25 mouse cellular contexts compared by ENCODE assay signal in genomic region chr5:129529571-129529970, GRCm38 (mm10). TPM values are rescaled to one million over a fixed set of nuclear protein-coding genes. Genes with fewer than 3 reads are reported as not detected.
DNase-seq lines count a peak whose midpoint lies in the region; ATAC-seq and TF ChIP-seq lines count a peak whose summit lies in the region.
"Had no signal": no experiment of that assay in that cellular context is flagged by ENCODE, and none has a peak within 500 bp of the region (broad histone marks: within the 10 kb centered on the region; RNA-seq: fewer than 3 reads in every experiment).

No protein-coding gene starts in this region.

- TF ChIP-seq CTCF in gastrocnemius, adult 2 months (IDR thresholded peaks at IDR 0.05), result no peak
- no peak for TF ChIP-seq CTCF in embryonic fibroblast, embryonic 13.5 days (IDR thresholded peaks at IDR 0.05; ENCODE audit: borderline replicate concordance, insufficient read depth, low read length)

- TF ChIP-seq POLR2A in embryonic fibroblast, embryonic 13.5 days (IDR thresholded peaks at IDR 0.05; ENCODE audit: low read depth, low read length), result no peak

- no peak for DNase-seq in gastrocnemius, adult 2 months
- no peak for DNase-seq in gastrocnemius, postnatal 4 days (ENCODE audit: low spot score in 2 of 2)
- peak; percentile 80 for DNase-seq in 3T3-L1 (ENCODE audit: low read depth, low spot score)
- DNase-seq in Muller cell, postnatal 12 days (ENCODE audit: inconsistent ontology term), result peak; percentile 37
- DNase-seq in left cerebral cortex, postnatal 36 days (ENCODE audit: low spot score in 2 of 2), result no peak
- DNase-seq: adrenal gland, adult 8-10 months; adrenal gland, postnatal 14 days; adrenal gland, postnatal 36 days; B cell, adult 2 months; cerebellum, adult 11-12 months; cerebellum, adult 2 months; cerebellum, adult 9-10 months; cerebellum, postnatal 10 days; cerebellum, postnatal 25 days; embryo, embryonic 11 days; forebrain, postnatal 0 days had no signal

- peaks cover 39% of the 10 kb centered on the region for H3K4me1 ChIP-seq in embryonic fibroblast, embryonic 13.5 days (ENCODE audit: control insufficient read depth, insufficient read depth, low read length)
- H3K4me1 ChIP-seq: embryonic facial prominence, embryonic 13.5 days; embryonic facial prominence, embryonic 15.5 days; forebrain, embryonic 13.5 days; forebrain, embryonic 15.5 days had no signal

- intact Hi-C loops in gastrocnemius, adult 2 months (cut with DNase I), result no loop called here
- intact Hi-C loops in left cerebral cortex, postnatal 36 days (cut with DNase I), result no loop called here

- no peak for ATAC-seq in megakaryocyte, adult 5-6 weeks (ENCODE audit: poor library complexity, severe bottlenecking)
- ATAC-seq: activated CD4-positive, CD25-positive, alpha-beta regulatory T cell, adult 4 months; CD4-positive, CD25-positive, alpha-beta regulatory T cell, adult 4 months; forebrain, embryonic 13.5 days; forebrain, embryonic 15.5 days; forebrain, postnatal 0 days; Patski had no signal

- no peak overlapping the region for H3K4me3 ChIP-seq in gastrocnemius, adult 2 months
- H3K4me3 ChIP-seq in embryonic fibroblast, embryonic 13.5 days (ENCODE audit: insufficient read depth, low read length), result no peak overlapping the region
- H3K4me3 ChIP-seq: embryonic facial prominence, embryonic 13.5 days; embryonic facial prominence, embryonic 15.5 days; forebrain, embryonic 13.5 days; forebrain, embryonic 15.5 days had no signal

- H3K27ac ChIP-seq in gastrocnemius, adult 2 months, result peak overlapping the region; percentile 61
- peak overlapping the region; percentile 28; the same call in 1 of the 2 replicates for H3K27ac ChIP-seq in embryonic fibroblast, embryonic 13.5 days (ENCODE audit: insufficient read depth, low read length)
- H3K27ac ChIP-seq: embryonic facial prominence, embryonic 13.5 days; embryonic facial prominence, embryonic 15.5 days; forebrain, embryonic 13.5 days; forebrain, embryonic 15.5 days had no signal

RNA-seq across cellular contexts. Expression of gene Sfswap, which starts 28.6 kb away (rescaled TPM):
- 10 to 100 TPM; 24.5 to 26.3 TPM for total RNA-seq in gastrocnemius, adult 2 months (2021)
- total RNA-seq in gastrocnemius, postnatal 4 days (2021), result 10 to 100 TPM; 60.5 to 74.0 TPM
- 65.4 and 76.7 TPM in 2 replicates for polyA plus RNA-seq in embryonic fibroblast, embryonic 13.5 days (2011; ENCODE audit: insufficient read length, low read depth, missing spikeins)
- 48.3 and 48.8 TPM in 2 replicates for total RNA-seq in megakaryocyte, adult 5-6 weeks (2015)
- 57.6 and 74.0 TPM in 2 replicates for total RNA-seq in megakaryocyte, adult 5-6 weeks (2017)
- 100 to 1,000 TPM in 1 of 2 experiments, 10 to 100 TPM in 1; 69.5 to 115 TPM for total RNA-seq in left cerebral cortex, postnatal 36 days (2021)

RNA-seq across cellular contexts. Expression of gene Mmp17, which starts 54.4 kb away (rescaled TPM):
- total RNA-seq in gastrocnemius, adult 2 months (2021), result under 1 TPM; 0.26 to 0.39 TPM
- 1 to 10 TPM; 1.8 to 2.2 TPM for total RNA-seq in gastrocnemius, postnatal 4 days (2021)
- 4.5 and 5.5 TPM in 2 replicates for polyA plus RNA-seq in embryonic fibroblast, embryonic 13.5 days (2011; ENCODE audit: insufficient read length, low read depth, missing spikeins)
- 0.18 and 0.49 TPM in 2 replicates for total RNA-seq in megakaryocyte, adult 5-6 weeks (2015)
- total RNA-seq in megakaryocyte, adult 5-6 weeks (2017), result 0.04 TPM in 2 replicates
- total RNA-seq in left cerebral cortex, postnatal 36 days (2021), result 100 to 1,000 TPM; 112 to 116 TPM

Comparison
In these comparisons a context has a peak if more than half of its experiments do, and no peak if none do; other contexts are left out.
1. DNase-seq: peak in 3T3-L1 (single experiment) and Muller cell, postnatal 12 days (single experiment); none in gastrocnemius, adult 2 months (single experiment), gastrocnemius, postnatal 4 days (0 of 2) and left cerebral cortex, postnatal 36 days (0 of 2).
2. RNA of gene Mmp17, which starts 54.4 kb away (total RNA-seq): 112 to 116 TPM in left cerebral cortex, postnatal 36 days; 1.8 to 2.2 TPM in gastrocnemius, postnatal 4 days, 0.04 to 0.49 TPM in megakaryocyte, adult 5-6 weeks and 0.26 to 0.39 TPM in gastrocnemius, adult 2 months; every median in the first group is over 10 times any median in the second.